Mouse (Mus musculus) cerebellum, adult 18-20 months (tissue): Measurements from ENCODE around the gene Trafd1.

ENCODE experiments used
- DNase-seq, 2 experiments: peaks; one replicate each; pipeline ENCODE4 v3.0.0; 2021

Gene Trafd1

GRCm38 (mm10) chr5:121384757-121385460 lies 523 bp downstream of the Trafd1 start:
- peak in 1 of 2 experiments; percentile 54 for DNase-seq

GRCm38 (mm10) chr5:121383857-121384756 lies 1.3 kb downstream of the Trafd1 start:
- no peak for DNase-seq

- no peak for DNase-seq
These were observed 4.7 kb downstream of the Trafd1 start for GRCm38 (mm10) chr5:121380692-121381091.

GRCm38 (mm10) chr5:121378678-121379256 lies 6.7 kb downstream of the Trafd1 start:
- no peak for DNase-seq

- DNase-seq: peak in 1 of 2 experiments; percentile 52
These were observed 8.5 kb downstream of the Trafd1 start for GRCm38 (mm10) chr5:121376972-121377371.

- DNase-seq: no peak
These were observed 10.6 kb downstream of the Trafd1 start for GRCm38 (mm10) chr5:121374790-121375189.

- DNase-seq: no peak
These were observed 13.7 kb downstream of the Trafd1 start for GRCm38 (mm10) chr5:121371712-121372111.

GRCm38 (mm10) chr5:121367255-121367654 lies 18.2 kb downstream of the Trafd1 start:
- DNase-seq: no peak

- DNase-seq: no peak
These were observed 18.8 kb downstream of the Trafd1 start for GRCm38 (mm10) chr5:121366449-121367225.

GRCm38 (mm10) chr5:121363441-121363840 lies 22.0 kb downstream of the Trafd1 start:
- DNase-seq: no peak

GRCm38 (mm10) chr5:121361696-121362095 lies 23.7 kb downstream of the Trafd1 start:
- peak; percentile 54 to 58 for DNase-seq

GRCm38 (mm10) chr5:121359229-121359628 lies 26.2 kb downstream of the Trafd1 start:
- DNase-seq: no peak

GRCm38 (mm10) chr5:121343997-121344396 lies 41.4 kb downstream of the Trafd1 start:
- no peak for DNase-seq

- peak; percentile 46 to 62 for DNase-seq
These were observed 42.9 kb downstream of the Trafd1 start for GRCm38 (mm10) chr5:121342490-121342889.

- DNase-seq: no peak
These were observed 44.4 kb downstream of the Trafd1 start for GRCm38 (mm10) chr5:121340965-121341473.

GRCm38 (mm10) chr5:121339507-121340230 lies 45.8 kb downstream of the Trafd1 start:
- peak; percentile 57 to 63 for DNase-seq

GRCm38 (mm10) chr5:121336776-121337175 lies 48.7 kb downstream of the Trafd1 start:
- no peak for DNase-seq

- peak; percentile 55 to 69 for DNase-seq
These were observed 49.4 kb downstream of the Trafd1 start for GRCm38 (mm10) chr5:121336009-121336408.

GRCm38 (mm10) chr5:121335426-121335825 lies 50.0 kb downstream of the Trafd1 start:
- DNase-seq: no peak

- DNase-seq: no peak
These were observed 51.0 kb downstream of the Trafd1 start for GRCm38 (mm10) chr5:121334454-121334853.

- DNase-seq: no peak
These were observed 51.5 kb downstream of the Trafd1 start for GRCm38 (mm10) chr5:121333976-121334375.

GRCm38 (mm10) chr5:121331731-121332130 lies 53.7 kb downstream of the Trafd1 start:
- DNase-seq: no peak
